Mouse (Mus musculus) cerebellum, postnatal 14 days (tissue): ENCODE measurements at regions not wholly inside any gene's neighbourhood (a gene's known extent, or its start where the extent isn't known, plus 50 kb on each side); places are given as distances from the start of the nearest gene placed in this dataset.

Experiments
- DNase-seq, 2 experiments: peaks; one replicate each; pipeline ENCODE4 v3.0.0; 2021; ENCODE audit warnings: mixed read lengths in 2 of 2

GRCm38 (mm10) chr13:16670736-16671135 lies 659.1 kb downstream of the Inhba start:
- peak in 1 of 2 experiments; percentile 6 for DNase-seq

- DNase-seq: no peak
Measured at GRCm38 (mm10) chr13:16676873-16677272, 665.2 kb downstream of the Inhba start.

- no peak for DNase-seq
Measured at GRCm38 (mm10) chr13:16678246-16679024, 666.8 kb downstream of the Inhba start.

GRCm38 (mm10) chr13:16694201-16694600 lies 682.5 kb downstream of the Inhba start:
- no peak for DNase-seq

GRCm38 (mm10) chr13:16700934-16701333 lies 689.3 kb downstream of the Inhba start:
- DNase-seq: no peak

GRCm38 (mm10) chr13:16702138-16702537 lies 690.5 kb downstream of the Inhba start:
- DNase-seq: no peak

GRCm38 (mm10) chr13:16705217-16706104 lies 693.8 kb downstream of the Inhba start:
- no peak for DNase-seq

- no peak for DNase-seq
Measured at GRCm38 (mm10) chr13:16706105-16706442, 694.4 kb downstream of the Inhba start.

- no peak for DNase-seq
Measured at GRCm38 (mm10) chr13:16715296-16715960, 703.8 kb downstream of the Inhba start.

- DNase-seq: no peak
Measured at GRCm38 (mm10) chr13:16716340-16716739, 704.7 kb downstream of the Inhba start.

GRCm38 (mm10) chr13:16716796-16717749 lies 705.4 kb downstream of the Inhba start:
- no peak for DNase-seq

- DNase-seq: no peak
Measured at GRCm38 (mm10) chr13:16720090-16720489, 708.4 kb downstream of the Inhba start.

GRCm38 (mm10) chr13:16725350-16725749 lies 713.7 kb downstream of the Inhba start:
- no peak for DNase-seq

GRCm38 (mm10) chr13:16738313-16738712 lies 726.7 kb downstream of the Inhba start:
- DNase-seq: no peak

GRCm38 (mm10) chr13:16739563-16739962 lies 727.9 kb downstream of the Inhba start:
- no peak for DNase-seq

- no peak for DNase-seq
Measured at GRCm38 (mm10) chr13:16744237-16744636, 732.6 kb downstream of the Inhba start.

- DNase-seq: no peak
Measured at GRCm38 (mm10) chr13:16745644-16746043, 734.0 kb downstream of the Inhba start.

GRCm38 (mm10) chr13:16746451-16746850 lies 734.8 kb downstream of the Inhba start:
- DNase-seq: no peak

- peak in 1 of 2 experiments; percentile 7 for DNase-seq
Measured at GRCm38 (mm10) chr13:16756264-16756663, 744.6 kb downstream of the Inhba start.

- DNase-seq: no peak
Measured at GRCm38 (mm10) chr13:16760045-16760444, 748.4 kb downstream of the Inhba start.

- DNase-seq: no peak
Measured at GRCm38 (mm10) chr13:16761415-16761814, 749.8 kb downstream of the Inhba start.

GRCm38 (mm10) chr13:16762326-16762725 lies 750.7 kb downstream of the Inhba start:
- no peak for DNase-seq
